Mouse (Mus musculus) stomach, postnatal 0 days (tissue): ENCODE results near the gene Pcgf2. TPM values are rescaled to one million over a fixed set of nuclear protein-coding genes. Genes with fewer than 3 reads are reported as not detected.

ENCODE experiments used
- ATAC-seq: fragments of 200-750 bp; cut with Nextera tagmentation; 2 replicates; pipeline ENCODE4 v1.8.0; 2017; ENCODE audit not compliant: low FRiP score, low TSS enrichment
- DNase-seq: peaks from one replicate; pipeline ENCODE4 v3.0.0-alpha.2; 2016; ENCODE audit warnings: low spot score
- H3K27ac ChIP-seq: fragments of 300-500 bp; sonication (generic); replicated peaks from 2 replicates; pipeline ENCODE4 v1.5.1; 2014; ENCODE audit warnings: mild to moderate bottlenecking, control low read depth
- H3K27me3 ChIP-seq: fragments of 300-500 bp; sonication (generic); 2 replicates; pipeline ENCODE4 v1.6.1; 2014; ENCODE audit warnings: low read length; ENCODE audit not compliant: control insufficient read depth, insufficient read depth
- H3K36me3 ChIP-seq: fragments of 300-500 bp; sonication (generic); 2 replicates; pipeline ENCODE4 v1.6.1; 2014; ENCODE audit warnings: low read length, mixed read lengths; ENCODE audit not compliant: control insufficient read depth, insufficient read depth
- H3K4me1 ChIP-seq: fragments of 300-500 bp; sonication (generic); replicated peaks from 2 replicates; pipeline ENCODE4 v1.6.1; 2014; ENCODE audit warnings: antibody characterized with exemption; ENCODE audit not compliant: control insufficient read depth, insufficient read depth
- H3K4me2 ChIP-seq: fragments of 300-500 bp; sonication (generic); replicated peaks from 2 replicates; pipeline ENCODE4 v1.6.1; 2014; ENCODE audit warnings: low read depth, mild to moderate bottlenecking, control low read depth, moderate library complexity
- H3K4me3 ChIP-seq: fragments of 300-500 bp; sonication (generic); 2 replicates; pipeline ENCODE4 v1.5.1; 2014; ENCODE audit warnings: low read depth, low read length, control low read depth
- H3K9ac ChIP-seq: fragments of 300-500 bp; sonication (generic); 2 replicates; pipeline ENCODE4 v1.6.1; 2014; ENCODE audit warnings: mild to moderate bottlenecking, low read length, control low read depth, mixed read lengths
- H3K9me3 ChIP-seq: fragments of 300-500 bp; sonication (generic); 2 replicates; pipeline ENCODE4 v1.6.1; 2016; ENCODE audit warnings: low read length; ENCODE audit not compliant: control insufficient read depth
- CTCF ChIP-seq: IDR thresholded peaks from 2 replicates; pipeline ENCODE4 v1.5.1; 2016; ENCODE audit warnings: antibody characterized with exemption, low read depth, mild to moderate bottlenecking, moderate library complexity
- EP300 ChIP-seq: optimal IDR thresholded peaks from 2 replicates; pipeline ENCODE3; 2016; ENCODE audit warnings: antibody characterized with exemption
- WGBS: fragments of 180-500 bp; shearing (Covaris S2); extraction: QIAGEN DNeasy Blood & Tissue Kit; methylation state at CpG from one replicate; pipeline ENCODE4 v1.1.7; 2014; 5-methylcytosine and 5-hydroxymethylcytosine counted together
- polyA plus RNA-seq: library from polyadenylated mRNA; unstranded; fragments of >200 nt; fragmentation: Nextera tagmentation; extraction: Ambion mirVana; gene quantifications from 2 replicates; pipeline ENCODE4 v1.2.1, GENCODE M21; 2015

The Pcgf2 gene
- polyA plus RNA-seq, 1 experiment from 2014 or later, result 6.6 TPM

- H3K27me3 ChIP-seq, result no peaks in the 10 kb centered on the region
- peak within 1 kb of the TSS; percentile 92 for H3K27ac ChIP-seq
- peak; percentile 64 for ATAC-seq
- H3K9ac ChIP-seq, result peak within 1 kb of the TSS; percentile 75
- 0% methylated on average over 14 of the region's 76 CpGs for WGBS
- peak within 1 kb of the TSS; percentile 89 for H3K4me2 ChIP-seq
- peak; percentile 84 for DNase-seq
- H3K9me3 ChIP-seq, result no peaks in the 10 kb centered on the region
- peaks cover 2% of the 10 kb centered on the region; the same call in 1 of the 2 replicates for H3K36me3 ChIP-seq
- H3K4me1 ChIP-seq, result 0 out of 2 replicates have a peak, but pooled peaks cover 11% of the 10 kb centered on the region
- TF ChIP-seq CTCF (no peak), EP300 (no peak)
- peak within 1 kb of the TSS; percentile 75 for H3K4me3 ChIP-seq
Measured at GRCm38 (mm10) chr11:97662893-97663527, 37.3 kb downstream of the Pcgf2 start, which contains the start of gene Mllt6. Mllt6 (plus strand) TSS chr11:97663414.

DNA sequence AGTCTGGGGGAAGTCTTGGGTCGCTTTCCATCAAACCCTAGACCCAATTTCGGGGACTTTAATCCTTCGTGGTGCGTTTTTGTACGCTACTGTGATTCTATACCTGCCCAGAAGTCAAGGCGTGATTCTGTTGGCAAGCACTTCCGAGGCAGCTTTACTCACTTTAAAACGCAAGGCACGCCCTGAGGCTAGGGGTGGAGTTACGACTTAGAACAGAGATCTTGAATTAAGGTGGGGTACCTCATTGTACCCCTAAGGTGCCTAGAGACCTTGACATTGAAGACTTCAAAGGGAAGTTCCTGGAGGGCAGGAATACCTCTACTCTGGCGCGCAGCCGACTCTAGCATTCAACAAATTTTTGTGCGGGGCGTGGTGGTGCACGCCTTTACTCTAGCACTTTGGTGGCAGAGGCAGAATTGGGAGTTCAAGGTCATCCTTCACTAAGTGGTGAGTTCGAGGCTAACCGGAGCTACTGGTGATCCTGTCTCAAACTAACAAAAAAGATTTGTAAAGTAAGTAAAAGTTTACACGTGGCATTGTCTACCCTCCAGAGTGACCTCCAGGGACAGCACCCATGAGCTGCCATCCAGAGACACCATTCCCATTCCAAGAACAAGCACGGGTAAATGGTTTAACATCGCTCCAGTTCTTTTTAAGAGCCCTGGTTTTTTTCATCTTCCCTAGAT is 37.9 kb downstream of the Pcgf2 start:
- Histone ChIP-seq H3K4me1 (0 out of 2 replicates have a peak, but pooled peaks cover 11% of the 10 kb centered on the region), H3K9ac (peak overlapping the region; percentile 75), H3K27me3 (no peaks in the 10 kb centered on the region), H3K9me3 (no peaks in the 10 kb centered on the region), H3K4me2 (peak overlapping the region; percentile 89), H3K4me3 (peak overlapping the region; percentile 75), H3K36me3 (0 out of 2 replicates have a peak, but pooled peaks cover 2% of the 10 kb centered on the region), H3K27ac (peak overlapping the region; percentile 92)
- no peak for TF ChIP-seq EP300
- TF ChIP-seq CTCF, result no peak
- DNase-seq, result peak; percentile 71
- 4% methylated on average over 21 of the region's 21 CpGs for WGBS
- peak; percentile 10 for ATAC-seq

DNA sequence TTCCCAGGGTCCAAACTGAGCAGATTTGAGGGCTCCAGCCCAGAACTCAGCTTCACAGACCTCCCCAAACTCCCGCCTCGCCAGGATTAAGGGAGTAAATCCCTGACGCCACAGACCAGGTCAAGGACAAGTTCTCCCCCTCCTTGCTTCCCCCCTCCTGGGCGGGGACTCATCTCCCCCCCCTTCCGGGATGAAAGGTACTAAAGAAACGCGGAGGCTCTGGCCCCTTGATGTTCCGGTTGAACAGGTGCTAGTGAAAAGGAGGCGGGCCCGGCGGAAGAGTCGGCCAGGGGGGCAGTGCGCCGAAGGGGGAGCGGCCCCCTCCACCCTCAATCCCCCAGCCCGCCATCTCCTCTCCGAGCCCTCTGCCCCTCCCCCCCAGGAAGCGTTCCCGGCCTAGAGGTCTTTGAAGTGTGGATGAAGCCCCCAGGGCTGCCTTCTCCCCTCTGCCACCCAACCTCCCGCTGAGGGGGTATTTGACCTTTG is 38.6 kb downstream of the Pcgf2 start:
- no peaks in the 10 kb centered on the region for H3K9me3 ChIP-seq

GRCm38 (mm10) chr11:97660734-97661647 is 39.3 kb downstream of the Pcgf2 start:
- no peak for DNase-seq
- WGBS, result 8% methylated on average over 27 of the region's 27 CpGs
- Histone ChIP-seq H3K9ac (peak overlapping the region; percentile 89), H3K9me3 (no peaks in the 10 kb centered on the region), H3K27ac (peak overlapping the region; percentile 92), H3K4me1 (0 out of 2 replicates have a peak, but pooled peaks cover 11% of the 10 kb centered on the region), H3K27me3 (no peaks in the 10 kb centered on the region), H3K4me3 (peak overlapping the region; percentile 79), H3K4me2 (peak overlapping the region; percentile 89), H3K36me3 (no peaks in the 10 kb centered on the region)
- TF ChIP-seq CTCF (no peak), EP300 (no peak)
- ATAC-seq, result no peak

More for the DNA sequence above, 38.6 kb downstream of the Pcgf2 start:
- WGBS, result under 1% methylated on average over 20 of the region's 20 CpGs
- Histone ChIP-seq H3K4me3 (peak overlapping the region; percentile 75), H3K4me2 (peak overlapping the region; percentile 89), H3K36me3 (no peaks in the 10 kb centered on the region), H3K27me3 (no peaks in the 10 kb centered on the region), H3K4me1 (0 out of 2 replicates have a peak, but pooled peaks cover 11% of the 10 kb centered on the region), H3K9ac (peak overlapping the region; percentile 50; the same call in 1 of the 2 replicates), H3K27ac (peak overlapping the region; percentile 92)
- ATAC-seq (peak; percentile 11; the same call in 1 of the 2 replicates), DNase-seq (peak; percentile 86)
- no peak for TF ChIP-seq EP300
- TF ChIP-seq CTCF, result no peak

GRCm38 (mm10) chr11:97659990-97660714 is 40.1 kb downstream of the Pcgf2 start:
- Histone ChIP-seq H3K4me1 (0 out of 2 replicates have a peak, but pooled peaks cover 11% of the 10 kb centered on the region), H3K4me2 (peak overlapping the region; percentile 89), H3K36me3 (no peaks in the 10 kb centered on the region), H3K4me3 (peak overlapping the region; percentile 79), H3K9ac (peak overlapping the region; percentile 89), H3K27me3 (no peaks in the 10 kb centered on the region), H3K27ac (peak overlapping the region; percentile 91), H3K9me3 (no peaks in the 10 kb centered on the region)
- WGBS, result under 1% methylated on average over 52 of the region's 78 CpGs
- DNase-seq, result peak; percentile 90
- ATAC-seq, result peak; percentile 85
- no peak for TF ChIP-seq EP300
- TF ChIP-seq CTCF, result no peak
